Mouse (Mus musculus): Measurements from ENCODE around the gene Cd38. TPM values are rescaled to one million over a fixed set of nuclear protein-coding genes. Genes with fewer than 3 reads are reported as not detected.

The Cd38 gene
- polyA plus RNA-seq, 1 experiment from 2014 or later = 15.3 TPM

DNA sequence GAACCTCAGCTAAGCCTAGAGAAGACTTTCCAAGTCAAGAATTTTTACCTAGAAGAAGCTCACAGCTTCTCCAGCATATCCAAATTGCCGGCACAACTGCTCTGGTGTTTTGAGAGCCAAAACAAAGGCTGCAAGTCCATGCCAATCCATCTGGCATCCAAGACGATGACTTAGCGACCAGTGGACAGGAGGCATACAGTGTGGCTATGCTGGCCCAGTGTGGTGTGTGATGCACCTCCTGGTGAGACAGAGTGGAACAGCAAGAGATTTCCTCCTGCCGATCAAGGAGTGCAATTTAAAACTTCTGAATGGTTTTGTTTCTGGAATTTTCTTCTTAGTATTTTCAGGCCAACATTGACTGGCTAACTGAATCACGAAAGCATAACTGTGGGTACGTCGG is 31.8 kb upstream of the Cd38 start:
- no peak overlapping the region for H3K9ac ChIP-seq (ENCODE audit: low read depth, low read length)
- H3K4me3 ChIP-seq (ENCODE audit: low read depth, low read length) = no peak overlapping the region
- H3K4me2 ChIP-seq (ENCODE audit: low read depth, low read length) = no peak overlapping the region
- H3K27me3 ChIP-seq (ENCODE audit: control insufficient read depth, insufficient read depth, low read depth, low read length) = no peaks in the 10 kb centered on the region
- H3K36me3 ChIP-seq (ENCODE audit: control insufficient read depth, insufficient read depth) = no peaks in the 10 kb centered on the region
- 74% methylated on average over 7 of the region's 7 CpGs for WGBS (ENCODE audit: insufficient replicate concordance)
- H3K9me3 ChIP-seq (replicated peaks; ENCODE audit: control insufficient read depth, low read length) = no peaks in the 10 kb centered on the region
- no peaks in the 10 kb centered on the region for H3K4me1 ChIP-seq (ENCODE audit: control insufficient read depth, low read depth, low read length)
- ATAC-seq (ENCODE audit: low read depth) = no peak
- H3K27ac ChIP-seq (ENCODE audit: low read length) = no peak overlapping the region

DNA sequence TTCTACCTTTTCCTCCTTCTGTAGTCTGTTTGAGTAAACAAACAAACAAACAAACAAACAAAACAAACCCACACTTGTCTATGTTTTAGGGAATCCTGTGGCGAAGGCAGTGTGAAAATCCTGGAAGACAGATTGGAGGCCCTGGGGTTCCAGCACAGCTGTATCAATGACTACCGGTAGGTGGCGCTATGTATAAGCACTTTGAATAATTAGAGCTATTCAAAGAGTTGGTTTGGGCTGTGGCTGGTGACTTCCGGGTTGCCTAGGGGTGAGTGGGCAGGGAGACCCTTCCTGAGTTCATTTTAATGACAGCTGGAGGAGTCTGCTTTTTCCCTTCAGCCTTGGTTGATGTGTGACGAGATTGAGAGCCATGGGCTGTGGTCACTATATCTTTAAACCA is 31.0 kb upstream of the Cd38 start:
- Histone ChIP-seq H3K9me3 (replicated peaks; ENCODE audit: control insufficient read depth, low read length) (no peaks in the 10 kb centered on the region), H3K9ac (ENCODE audit: low read depth, low read length) (no peak overlapping the region), H3K36me3 (ENCODE audit: control insufficient read depth, insufficient read depth) (no peaks in the 10 kb centered on the region), H3K27me3 (ENCODE audit: control insufficient read depth, insufficient read depth, low read depth, low read length) (no peaks in the 10 kb centered on the region), H3K4me1 (ENCODE audit: control insufficient read depth, low read depth, low read length) (no peaks in the 10 kb centered on the region), H3K4me3 (ENCODE audit: low read depth, low read length) (no peak overlapping the region), H3K27ac (ENCODE audit: low read length) (no peak overlapping the region), H3K4me2 (ENCODE audit: low read depth, low read length) (no peak overlapping the region)
- WGBS (ENCODE audit: insufficient replicate concordance) = 28% methylated on average over 5 of the region's 5 CpGs
- no peak for ATAC-seq (ENCODE audit: low read depth)

DNA sequence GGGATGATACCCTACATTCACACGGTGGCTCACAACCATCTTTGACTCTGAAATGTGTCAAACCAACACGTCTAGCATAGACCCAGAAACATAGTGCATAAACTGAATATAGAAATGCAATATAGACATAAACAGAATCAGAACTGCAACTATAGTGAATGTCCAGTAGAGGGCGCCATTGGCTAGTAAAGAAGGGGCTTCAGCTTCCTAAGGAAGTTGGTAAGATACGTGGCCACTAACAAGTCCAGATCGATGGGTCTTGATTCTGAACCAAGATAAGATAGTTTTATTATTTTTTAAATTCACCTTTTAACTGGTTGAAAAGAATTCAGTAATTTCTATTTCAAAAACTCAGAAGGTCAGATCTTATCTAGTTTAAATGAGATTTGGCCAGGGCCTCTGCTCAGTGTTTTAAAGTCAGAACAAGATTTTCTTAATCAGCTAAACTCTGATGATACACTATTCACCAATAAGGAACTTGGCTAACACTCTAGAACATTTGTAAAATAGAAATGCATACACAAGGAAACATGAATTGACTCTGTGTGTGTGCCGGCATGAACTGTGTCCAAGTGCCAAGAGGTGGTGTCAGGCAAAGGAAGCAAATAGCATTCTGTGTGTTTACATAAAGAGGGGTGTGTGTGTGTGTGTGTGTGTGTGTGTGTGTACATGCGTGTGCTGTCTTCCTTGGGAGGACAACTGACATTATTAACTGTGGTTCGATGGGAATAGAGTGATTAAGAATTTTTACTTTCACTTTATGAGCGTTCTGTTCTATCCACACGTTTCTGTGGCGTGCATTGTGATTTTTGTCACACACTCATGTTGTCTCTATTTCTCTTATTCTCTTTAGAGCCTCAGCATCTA is 27.0 kb upstream of the Cd38 start:
- peak overlapping the region; percentile 14; the same call in 1 of the 2 replicates for H3K4me2 ChIP-seq (ENCODE audit: low read depth, low read length)
- H3K9ac ChIP-seq (ENCODE audit: low read depth, low read length) = no peak overlapping the region
- 22% methylated on average over 11 of the region's 11 CpGs for WGBS (ENCODE audit: insufficient replicate concordance)
- peak overlapping the region; percentile 33; the same call in 1 of the 2 replicates for H3K4me3 ChIP-seq (ENCODE audit: low read depth, low read length)
- no peaks in the 10 kb centered on the region for H3K9me3 ChIP-seq (replicated peaks; ENCODE audit: control insufficient read depth, low read length)
- no peaks in the 10 kb centered on the region for H3K27me3 ChIP-seq (ENCODE audit: control insufficient read depth, insufficient read depth, low read depth, low read length)
- no peaks in the 10 kb centered on the region for H3K36me3 ChIP-seq (ENCODE audit: control insufficient read depth, insufficient read depth)
- no peaks in the 10 kb centered on the region for H3K4me1 ChIP-seq (ENCODE audit: control insufficient read depth, low read depth, low read length)
- H3K27ac ChIP-seq (ENCODE audit: low read length) = no peak overlapping the region
- ATAC-seq (ENCODE audit: low read depth) = no peak

DNA sequence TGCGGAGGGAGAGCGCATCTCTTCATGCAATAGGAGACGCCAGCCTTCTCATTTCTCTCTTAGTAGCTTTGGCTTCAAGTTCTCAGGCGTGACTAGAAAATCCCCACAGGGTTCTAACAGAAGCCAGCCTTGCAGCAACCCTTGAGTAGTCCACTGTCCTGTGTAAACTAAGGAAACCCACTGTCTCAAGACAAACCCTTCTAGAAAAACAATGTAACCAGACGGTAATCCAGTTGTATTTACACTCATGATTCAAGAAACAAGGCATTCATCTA is 26.4 kb upstream of the Cd38 start:
- no peak for ATAC-seq (ENCODE audit: low read depth)
- Histone ChIP-seq H3K4me2 (ENCODE audit: low read depth, low read length) (peak overlapping the region; percentile 14; the same call in 1 of the 2 replicates), H3K27me3 (ENCODE audit: control insufficient read depth, insufficient read depth, low read depth, low read length) (no peaks in the 10 kb centered on the region), H3K4me3 (ENCODE audit: low read depth, low read length) (peak overlapping the region; percentile 33; the same call in 1 of the 2 replicates), H3K9me3 (replicated peaks; ENCODE audit: control insufficient read depth, low read length) (no peaks in the 10 kb centered on the region), H3K36me3 (ENCODE audit: control insufficient read depth, insufficient read depth) (no peaks in the 10 kb centered on the region), H3K4me1 (ENCODE audit: control insufficient read depth, low read depth, low read length) (no peaks in the 10 kb centered on the region), H3K9ac (ENCODE audit: low read depth, low read length) (no peak overlapping the region), H3K27ac (ENCODE audit: low read length) (no peak overlapping the region)
- WGBS (ENCODE audit: insufficient replicate concordance) = 70% methylated on average over 5 of the region's 5 CpGs

DNA sequence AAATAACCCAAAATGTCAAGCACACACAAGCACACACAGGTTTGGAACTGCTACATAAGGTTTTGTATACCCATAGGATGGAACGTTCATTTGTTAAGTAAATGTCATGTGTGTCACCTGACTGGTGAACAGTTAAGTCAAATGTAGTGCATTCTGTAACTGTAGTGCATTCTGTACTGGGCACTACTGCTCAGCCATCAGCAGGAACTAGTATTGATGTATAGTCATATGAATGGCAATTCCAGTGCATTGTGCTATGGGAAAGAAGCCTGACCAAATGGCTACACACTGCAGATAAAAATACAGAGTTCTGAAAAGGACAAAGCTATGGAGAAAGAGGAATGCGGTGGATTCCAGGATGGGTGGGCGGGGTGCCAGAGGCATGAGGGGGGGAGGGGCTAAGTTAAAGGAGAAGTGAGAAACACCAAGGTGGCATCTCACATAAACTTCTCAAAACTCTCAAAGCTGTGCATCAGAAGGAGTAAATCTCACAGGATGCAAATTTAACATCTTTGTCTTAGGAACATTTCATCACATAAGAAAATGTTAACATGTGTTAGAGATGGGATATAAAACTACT is 25.7 kb upstream of the Cd38 start:
- Histone ChIP-seq H3K36me3 (ENCODE audit: control insufficient read depth, insufficient read depth) (no peaks in the 10 kb centered on the region), H3K27ac (ENCODE audit: low read length) (no peak overlapping the region), H3K9ac (ENCODE audit: low read depth, low read length) (no peak overlapping the region), H3K4me3 (ENCODE audit: low read depth, low read length) (no peak overlapping the region), H3K27me3 (ENCODE audit: control insufficient read depth, insufficient read depth, low read depth, low read length) (no peaks in the 10 kb centered on the region), H3K4me1 (ENCODE audit: control insufficient read depth, low read depth, low read length) (no peaks in the 10 kb centered on the region), H3K9me3 (replicated peaks; ENCODE audit: control insufficient read depth, low read length) (no peaks in the 10 kb centered on the region), H3K4me2 (ENCODE audit: low read depth, low read length) (no peak overlapping the region)
- 55% methylated on average over 3 of the region's 3 CpGs for WGBS (ENCODE audit: insufficient replicate concordance)
- ATAC-seq (ENCODE audit: low read depth) = no peak

DNA sequence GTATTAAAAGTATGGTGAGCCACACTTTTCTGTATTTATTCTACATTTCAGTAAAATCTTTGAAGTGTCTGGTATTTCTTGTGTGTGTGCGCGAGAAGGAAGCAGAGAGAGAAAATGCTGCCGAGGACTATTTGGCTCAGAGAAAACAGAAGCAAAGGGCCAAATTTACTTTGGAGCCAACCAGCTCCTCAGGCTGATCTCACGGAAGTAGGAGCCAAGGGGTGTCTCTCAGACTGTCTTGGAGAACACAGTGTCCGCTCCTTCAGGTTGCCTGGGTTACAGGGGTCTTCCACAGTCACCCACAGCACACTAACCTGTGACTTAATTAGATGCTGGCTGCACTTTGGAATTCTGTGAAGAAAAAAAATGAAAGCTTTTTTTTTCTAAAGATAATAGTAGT is 23.3 kb upstream of the Cd38 start:
- Histone ChIP-seq H3K4me1 (ENCODE audit: control insufficient read depth, low read depth, low read length) (no peaks in the 10 kb centered on the region), H3K9me3 (replicated peaks; ENCODE audit: control insufficient read depth, low read length) (no peaks in the 10 kb centered on the region), H3K4me2 (ENCODE audit: low read depth, low read length) (no peak overlapping the region), H3K27ac (ENCODE audit: low read length) (no peak overlapping the region), H3K36me3 (ENCODE audit: control insufficient read depth, insufficient read depth) (no peaks in the 10 kb centered on the region), H3K27me3 (ENCODE audit: control insufficient read depth, insufficient read depth, low read depth, low read length) (no peaks in the 10 kb centered on the region), H3K9ac (ENCODE audit: low read depth, low read length) (no peak overlapping the region), H3K4me3 (ENCODE audit: low read depth, low read length) (no peak overlapping the region)
- ATAC-seq (ENCODE audit: low read depth) = no peak
- 59% methylated on average over 5 of the region's 5 CpGs for WGBS (ENCODE audit: insufficient replicate concordance)

DNA sequence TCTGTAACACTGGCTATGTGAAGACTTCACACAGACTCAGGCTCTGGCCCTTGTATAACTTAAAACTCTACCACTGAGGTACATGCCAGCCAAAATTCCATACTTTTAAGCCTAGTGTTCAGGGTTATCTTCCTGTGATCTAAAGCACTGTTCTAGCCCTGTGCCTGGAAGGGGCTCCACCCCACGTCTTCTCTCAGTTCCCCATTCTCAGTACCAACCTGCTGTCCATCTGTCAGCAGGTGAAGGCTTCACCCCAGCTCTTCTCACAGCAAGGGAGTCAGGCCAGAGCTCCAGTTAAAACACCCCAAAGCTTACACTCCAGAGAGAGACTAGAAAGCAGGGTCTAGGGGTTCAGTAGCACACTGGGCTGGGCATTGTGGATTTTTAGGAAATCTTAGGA is 22.7 kb upstream of the Cd38 start:
- Histone ChIP-seq H3K4me2 (ENCODE audit: low read depth, low read length) (no peak overlapping the region), H3K36me3 (ENCODE audit: control insufficient read depth, insufficient read depth) (no peaks in the 10 kb centered on the region), H3K4me3 (ENCODE audit: low read depth, low read length) (no peak overlapping the region), H3K4me1 (ENCODE audit: control insufficient read depth, low read depth, low read length) (no peaks in the 10 kb centered on the region), H3K27ac (ENCODE audit: low read length) (no peak overlapping the region), H3K27me3 (ENCODE audit: control insufficient read depth, insufficient read depth, low read depth, low read length) (no peaks in the 10 kb centered on the region), H3K9me3 (replicated peaks; ENCODE audit: control insufficient read depth, low read length) (no peaks in the 10 kb centered on the region), H3K9ac (ENCODE audit: low read depth, low read length) (no peak overlapping the region)
- WGBS (ENCODE audit: insufficient replicate concordance) = 21% methylated on average over 1 of the region's 1 CpGs
- ATAC-seq (ENCODE audit: low read depth) = no peak

DNA sequence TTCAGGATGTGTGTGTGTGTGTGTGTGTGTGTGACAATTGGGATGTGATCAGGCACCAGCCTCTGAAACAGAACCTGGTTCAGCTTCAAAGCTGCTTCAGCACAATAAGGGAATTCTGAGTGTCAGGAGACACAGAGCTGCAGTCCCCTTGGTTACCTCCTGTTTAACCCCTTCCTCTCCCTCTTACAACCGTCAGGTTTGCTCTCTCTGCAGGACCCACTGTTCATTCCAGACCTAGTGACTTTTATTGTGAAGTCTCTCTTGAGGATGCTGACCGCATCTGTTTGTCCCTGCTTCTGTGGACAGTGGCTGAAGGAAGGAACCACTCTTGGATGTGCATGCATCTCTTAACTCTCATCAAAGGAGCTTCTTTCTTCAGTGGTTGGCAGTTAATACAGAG is 22.1 kb upstream of the Cd38 start:
- no peaks in the 10 kb centered on the region for H3K4me1 ChIP-seq (ENCODE audit: control insufficient read depth, low read depth, low read length)
- no peak for ATAC-seq (ENCODE audit: low read depth)
- H3K9me3 ChIP-seq (replicated peaks; ENCODE audit: control insufficient read depth, low read length) = no peaks in the 10 kb centered on the region
- H3K27ac ChIP-seq (ENCODE audit: low read length) = no peak overlapping the region
- H3K36me3 ChIP-seq (ENCODE audit: control insufficient read depth, insufficient read depth) = no peaks in the 10 kb centered on the region
- H3K4me3 ChIP-seq (ENCODE audit: low read depth, low read length) = no peak overlapping the region
- WGBS (ENCODE audit: insufficient replicate concordance) = 38% methylated on average over 2 of the region's 2 CpGs
- H3K4me2 ChIP-seq (ENCODE audit: low read depth, low read length) = no peak overlapping the region
- H3K9ac ChIP-seq (ENCODE audit: low read depth, low read length) = no peak overlapping the region
- no peaks in the 10 kb centered on the region for H3K27me3 ChIP-seq (ENCODE audit: control insufficient read depth, insufficient read depth, low read depth, low read length)

DNA sequence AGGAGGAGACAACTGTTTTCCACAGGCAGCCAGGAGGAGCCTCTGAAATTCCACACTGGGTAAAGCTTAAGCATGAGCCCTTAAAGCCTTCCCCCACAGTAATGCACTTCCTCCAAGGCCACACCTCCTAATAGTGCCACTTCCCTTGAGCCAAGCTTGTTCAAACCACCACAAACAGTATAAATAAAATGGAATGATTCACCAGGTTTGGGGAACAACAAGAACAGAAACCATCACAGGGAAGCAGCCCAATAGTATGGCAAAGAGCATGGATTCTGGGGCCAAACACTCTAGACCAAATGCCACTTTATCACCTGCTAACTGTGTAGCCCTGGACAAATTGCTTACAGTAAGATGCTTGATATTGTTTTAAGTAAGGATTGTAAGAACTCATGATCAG is 20.8 kb upstream of the Cd38 start:
- no peaks in the 10 kb centered on the region for H3K9me3 ChIP-seq (replicated peaks; ENCODE audit: control insufficient read depth, low read length)
- H3K4me1 ChIP-seq (ENCODE audit: control insufficient read depth, low read depth, low read length) = no peaks in the 10 kb centered on the region
- H3K27ac ChIP-seq (ENCODE audit: low read length) = no peak overlapping the region
- no peak for ATAC-seq (ENCODE audit: low read depth)
- no peaks in the 10 kb centered on the region for H3K27me3 ChIP-seq (ENCODE audit: control insufficient read depth, insufficient read depth, low read depth, low read length)
- no peak overlapping the region for H3K9ac ChIP-seq (ENCODE audit: low read depth, low read length)
- no peak overlapping the region for H3K4me2 ChIP-seq (ENCODE audit: low read depth, low read length)
- no peaks in the 10 kb centered on the region for H3K36me3 ChIP-seq (ENCODE audit: control insufficient read depth, insufficient read depth)
- no peak overlapping the region for H3K4me3 ChIP-seq (ENCODE audit: low read depth, low read length)

Data from liver, embryonic 16.5 days (tissue).